Mouse (Mus musculus) E14TG2a.4 (cell line): ENCODE measurements at regions not wholly inside any gene's neighbourhood (a gene's known extent, or its start where the extent isn't known, plus 50 kb on each side); places are given as distances from the start of the nearest gene placed in this dataset.

Source experiments
- CTCF ChIP-seq: conservative IDR thresholded peaks from 2 replicates; pipeline ENCODE4 v1.5.1; 2014; ENCODE audit warnings: low read length
- NANOG ChIP-seq: IDR thresholded peaks from 2 replicates; pipeline ENCODE4 v1.6.1; 2014; ENCODE audit warnings: borderline replicate concordance, low read length, mixed read lengths
- POU5F1 ChIP-seq: IDR thresholded peaks from 2 replicates; pipeline ENCODE4 v1.6.1; 2014; ENCODE audit warnings: low read length, borderline replicate concordance

DNA sequence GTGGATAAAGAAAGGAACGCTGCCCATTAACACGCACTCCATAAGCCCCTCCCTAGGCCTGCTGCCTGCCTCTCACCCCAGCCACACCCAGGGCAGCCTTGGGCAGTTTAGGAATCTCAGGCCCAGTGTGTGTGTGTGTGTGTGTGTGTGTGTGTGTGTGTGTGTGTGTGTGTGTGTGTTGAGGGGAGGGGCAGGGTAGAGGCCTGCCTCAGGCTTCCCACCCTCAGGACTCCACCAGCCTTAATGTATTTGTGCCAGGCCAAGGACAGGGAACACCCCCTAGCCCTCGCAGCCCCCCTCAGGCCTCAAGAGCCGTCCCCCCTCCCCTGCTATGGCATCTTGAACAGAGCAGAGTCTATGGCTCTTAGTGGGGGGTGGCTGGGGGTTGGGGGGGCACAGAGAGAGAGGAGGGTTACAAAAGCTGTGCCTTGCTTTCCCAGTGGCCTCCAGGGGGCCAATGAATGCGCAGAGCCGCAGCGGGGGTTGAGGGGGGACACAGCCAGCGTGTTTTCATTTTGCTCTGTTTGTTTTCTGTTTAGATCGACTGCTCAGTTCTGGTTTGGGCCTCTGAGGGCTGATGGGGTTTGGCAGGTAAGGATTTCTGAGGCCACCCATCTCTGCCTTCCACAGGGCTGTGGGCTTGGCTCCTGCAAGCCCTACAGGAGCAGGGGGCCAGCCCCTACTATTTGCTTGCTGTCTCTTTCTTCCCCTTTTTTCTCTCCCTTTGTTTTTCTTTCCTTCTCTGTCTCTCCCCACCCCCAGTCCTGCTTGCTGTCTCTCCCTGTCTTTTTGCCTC, 131.8 kb downstream of the Pja1 start:
- TF ChIP-seq CTCF, result no peak
- TF ChIP-seq POU5F1, result no peak
- no peak for TF ChIP-seq NANOG
